Mouse (Mus musculus): ENCODE measurements around the gene Hist1h3h.

- TF ChIP-seq CTCF (IDR thresholded peaks at IDR 0.05; ENCODE audit: insufficient read depth, low read length), result no peak
- TF ChIP-seq POLR2A (IDR thresholded peaks at IDR 0.05; ENCODE audit: borderline replicate concordance, extremely low read depth, low read depth, low read length), result no peak
Observed at GRCm38 (mm10) chr13:21751417-21751816, 34.0 kb downstream of the Hist1h3h start.

Data from lung, adult 2 months (tissue).